In genomic region chr5:9371127-9371526, GRCm38 (mm10) we compare ENCODE assay signal across 19 mouse cellular contexts.
"Had no signal": no experiment of that assay in that cellular context is flagged by ENCODE, and none has a peak within 500 bp of the region (broad histone marks: within the 10 kb centered on the region; RNA-seq: fewer than 3 reads in every experiment).

No protein-coding gene starts in this region.

- H3K27ac ChIP-seq: kidney, postnatal 0 days; limb, embryonic 12.5 days; liver, embryonic 13.5 days; lung, embryonic 15.5 days; macrophage; midbrain, embryonic 15.5 days; neural tube, embryonic 12.5 days had no signal

- H3K9me3 ChIP-seq: limb, embryonic 12.5 days; liver, embryonic 13.5 days; lung, embryonic 15.5 days; megakaryocyte, embryonic 14.5 days; midbrain, embryonic 15.5 days; neural tube, embryonic 12.5 days had no signal

- H3K9ac ChIP-seq: limb, embryonic 12.5 days; liver, embryonic 13.5 days; liver, postnatal 0 days; lung, embryonic 15.5 days; midbrain, embryonic 15.5 days; neural tube, embryonic 12.5 days had no signal

- DNase-seq: kidney, adult 9 months; kidney, postnatal 36 days; liver; liver, embryonic 13.5 days; liver, postnatal 0 days; lung, postnatal 14 days; retina, postnatal 1 day; right cerebral cortex, postnatal 4 days; spleen, adult 18-20 months; thymus, adult 2 months; thymus, postnatal 25 days had no signal

- H3K36me3 ChIP-seq: limb, embryonic 12.5 days; liver, embryonic 13.5 days; lung, embryonic 15.5 days; midbrain, embryonic 15.5 days; neural tube, embryonic 12.5 days had no signal

- H3K4me2 ChIP-seq: limb, embryonic 12.5 days; liver, embryonic 13.5 days; lung, embryonic 15.5 days; midbrain, embryonic 11.5 days; midbrain, embryonic 15.5 days; neural tube, embryonic 12.5 days had no signal

- ATAC-seq: liver, postnatal 0 days; midbrain, embryonic 15.5 days had no signal

- H3K4me3 ChIP-seq: limb, embryonic 12.5 days; liver, embryonic 13.5 days; lung, embryonic 15.5 days; megakaryocyte, embryonic 14.5 days; midbrain, embryonic 15.5 days; neural tube, embryonic 12.5 days had no signal

- H3K27me3 ChIP-seq: limb, embryonic 12.5 days; liver, embryonic 13.5 days; lung, embryonic 15.5 days; megakaryocyte, embryonic 14.5 days; midbrain, embryonic 15.5 days; neural tube, embryonic 12.5 days had no signal

- H3K4me1 ChIP-seq: limb, embryonic 12.5 days; liver, embryonic 13.5 days; lung, embryonic 15.5 days; neural tube, embryonic 12.5 days had no signal
